Mouse (Mus musculus) forebrain, embryonic 15.5 days (tissue): ENCODE measurements around the gene Zfp706. TPM values are rescaled to one million over a fixed set of nuclear protein-coding genes. Genes with fewer than 3 reads are reported as not detected.

Experiments
- ATAC-seq: fragments of 200-750 bp; cut with Nextera tagmentation; replicated peaks from 2 replicates; pipeline ENCODE4 v1.8.0; 2017; ENCODE audit warnings: mild to moderate bottlenecking, moderate TSS enrichment, moderate library complexity
- H3K27ac ChIP-seq: fragments of 300-500 bp; sonication (generic); replicated peaks from 2 replicates; pipeline ENCODE4 v1.5.1; 2015; ENCODE audit warnings: mild to moderate bottlenecking, inconsistent platforms
- H3K27me3 ChIP-seq: fragments of 300-500 bp; sonication (generic); 2 replicates; pipeline ENCODE4 v1.6.1; 2015; ENCODE audit warnings: inconsistent platforms
- H3K36me3 ChIP-seq: fragments of 300-500 bp; sonication (generic); 2 replicates; pipeline ENCODE4 v1.6.1; 2015; ENCODE audit warnings: mild to moderate bottlenecking, inconsistent platforms
- H3K4me1 ChIP-seq: fragments of 300-500 bp; sonication (generic); 2 replicates; pipeline ENCODE4 v1.6.1; 2015; ENCODE audit warnings: inconsistent platforms
- H3K4me2 ChIP-seq: fragments of 300-500 bp; sonication (generic); replicated peaks from 2 replicates; pipeline ENCODE4 v1.6.1; 2015; ENCODE audit warnings: mild to moderate bottlenecking, inconsistent platforms
- H3K4me3 ChIP-seq: fragments of 300-500 bp; sonication (generic); 2 replicates; pipeline ENCODE4 v1.5.1; 2015; ENCODE audit warnings: mild to moderate bottlenecking, inconsistent platforms
- H3K9ac ChIP-seq: fragments of 300-500 bp; sonication (generic); replicated peaks from 2 replicates; pipeline ENCODE4 v1.6.1; 2015; ENCODE audit warnings: mild to moderate bottlenecking, inconsistent platforms
- H3K9me3 ChIP-seq: fragments of 300-500 bp; sonication (generic); 2 replicates; pipeline ENCODE4 v1.6.1; 2016; ENCODE audit warnings: inconsistent platforms
- WGBS: fragments of 180-500 bp; shearing (Covaris S2); methylation state at CpG from one replicate; pipeline ENCODE4 v1.1.7; 2015; ENCODE audit warnings: mixed read lengths; 5-methylcytosine and 5-hydroxymethylcytosine counted together
- polyA plus RNA-seq: library from polyadenylated mRNA; unstranded; fragments of >200 nt; fragmentation: Nextera tagmentation; extraction: Ambion mirVana; gene quantifications from 2 replicates; pipeline ENCODE4 v1.2.1, GENCODE M21; 2015

Zfp706 gene
- polyA plus RNA-seq, 1 experiment from 2014 or later: 523 TPM

DNA sequence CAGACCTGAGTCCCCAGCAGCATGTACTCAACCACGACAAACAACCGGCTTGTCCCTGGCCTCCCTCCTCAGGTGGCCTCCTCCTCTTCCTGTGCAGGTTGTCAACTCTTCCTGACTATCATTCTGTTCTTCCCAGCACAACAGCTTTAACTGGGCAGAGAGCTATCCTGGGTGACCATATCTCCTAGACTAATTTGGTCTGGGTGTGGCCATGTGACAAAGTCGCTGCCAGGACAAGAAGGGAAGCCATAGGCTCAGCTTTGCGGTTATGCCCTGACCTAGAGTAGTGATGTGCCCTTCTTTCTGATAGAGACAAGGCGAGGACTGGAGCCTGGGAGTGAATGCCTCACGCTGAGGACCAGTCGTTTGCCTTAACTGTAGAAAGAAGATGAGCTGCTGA, 33.9 kb downstream of the Zfp706 start:
- no peaks in the 10 kb centered on the region for H3K27me3 ChIP-seq
- ATAC-seq: no peak
- no peak overlapping the region for H3K9ac ChIP-seq
- WGBS: 89% methylated on average over 7 of the region's 7 CpGs
- no peak overlapping the region for H3K27ac ChIP-seq
- no peaks in the 10 kb centered on the region for H3K36me3 ChIP-seq
- H3K4me3 ChIP-seq: no peak overlapping the region
- H3K9me3 ChIP-seq: no peaks in the 10 kb centered on the region
- no peak overlapping the region for H3K4me2 ChIP-seq
- peaks cover 11% of the 10 kb centered on the region for H3K4me1 ChIP-seq

DNA sequence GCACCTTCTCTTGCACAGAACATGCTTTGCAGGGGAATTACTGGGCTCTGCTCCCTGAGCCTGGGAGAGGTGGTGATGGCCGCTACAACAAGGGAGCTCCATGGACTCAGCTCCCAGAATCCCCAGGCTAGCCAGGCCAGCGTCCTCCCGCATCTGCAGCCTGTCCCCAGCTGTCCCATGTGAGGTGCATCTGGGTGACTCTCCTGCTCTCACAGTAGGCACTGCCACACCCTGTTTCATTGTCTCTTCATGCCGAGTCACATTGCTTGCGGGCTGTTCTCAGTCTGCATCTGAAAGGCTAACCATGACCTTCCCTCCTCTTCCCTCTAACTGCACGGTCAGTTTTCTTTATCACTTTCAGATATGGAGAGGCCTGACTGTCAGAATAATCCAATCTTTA, 34.3 kb downstream of the Zfp706 start:
- no peak overlapping the region for H3K4me3 ChIP-seq
- H3K36me3 ChIP-seq: no peaks in the 10 kb centered on the region
- H3K27me3 ChIP-seq: no peaks in the 10 kb centered on the region
- no peaks in the 10 kb centered on the region for H3K9me3 ChIP-seq
- no peak overlapping the region for H3K4me2 ChIP-seq
- no peak overlapping the region for H3K9ac ChIP-seq
- 83% methylated on average over 6 of the region's 6 CpGs for WGBS
- H3K27ac ChIP-seq: no peak overlapping the region
- ATAC-seq: no peak
- peaks cover 12% of the 10 kb centered on the region for H3K4me1 ChIP-seq

DNA sequence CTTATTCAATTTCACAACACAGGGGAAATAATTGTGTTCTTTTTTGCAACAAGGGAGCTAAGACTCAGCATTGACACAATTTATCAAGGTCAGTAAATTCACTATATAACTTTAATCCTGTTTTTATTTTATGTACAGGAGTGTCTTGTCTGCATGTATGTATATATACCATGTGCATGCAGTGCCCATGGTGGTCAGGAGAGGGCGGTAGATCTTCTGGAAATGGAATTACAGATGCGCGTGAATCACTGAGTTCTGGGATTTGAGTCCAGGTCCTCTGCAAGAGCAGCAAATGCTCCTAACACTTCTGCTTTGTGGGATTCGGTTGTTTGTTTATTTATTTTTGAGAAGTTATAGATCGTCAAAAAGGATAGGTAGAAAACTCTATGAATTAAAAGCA, 37.8 kb downstream of the Zfp706 start:
- peak overlapping the region; percentile 100 for H3K27ac ChIP-seq
- no peak overlapping the region for H3K9ac ChIP-seq
- H3K4me1 ChIP-seq: peaks cover 34% of the 10 kb centered on the region
- WGBS: 87% methylated on average over 5 of the region's 5 CpGs
- ATAC-seq: no peak
- no peak overlapping the region for H3K4me2 ChIP-seq
- no peaks in the 10 kb centered on the region for H3K9me3 ChIP-seq
- H3K36me3 ChIP-seq: no peaks in the 10 kb centered on the region
- H3K27me3 ChIP-seq: no peaks in the 10 kb centered on the region
- no peak overlapping the region for H3K4me3 ChIP-seq

DNA sequence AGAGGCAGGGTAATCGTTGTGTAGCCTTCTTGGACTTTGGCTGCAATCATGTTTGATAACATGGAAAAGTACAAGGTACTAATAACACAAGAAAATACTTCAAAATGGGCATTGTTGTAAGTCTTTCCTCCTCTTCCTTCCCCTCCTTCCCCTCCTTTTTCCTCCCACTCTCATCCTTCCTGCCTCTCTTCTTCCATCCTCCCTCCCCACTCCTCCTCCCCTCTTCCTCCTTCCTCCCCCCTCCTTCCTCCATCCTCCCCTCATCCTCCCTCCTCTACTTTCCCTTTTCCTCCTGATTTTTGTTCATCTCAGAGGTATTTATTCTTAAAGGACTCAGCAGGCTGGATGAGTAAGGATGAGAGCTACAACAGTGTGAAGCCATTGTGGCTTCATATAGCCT, 39.3 kb downstream of the Zfp706 start:
- no peaks in the 10 kb centered on the region for H3K27me3 ChIP-seq
- no peaks in the 10 kb centered on the region for H3K9me3 ChIP-seq
- ATAC-seq: no peak
- peak overlapping the region; percentile 35 for H3K4me3 ChIP-seq
- peak overlapping the region; percentile 49 for H3K9ac ChIP-seq
- H3K27ac ChIP-seq: peak overlapping the region; percentile 100
- no peaks in the 10 kb centered on the region for H3K36me3 ChIP-seq
- peak overlapping the region; percentile 61 for H3K4me2 ChIP-seq
- 18% methylated on average over 1 of the region's 1 CpGs for WGBS
- peaks cover 34% of the 10 kb centered on the region for H3K4me1 ChIP-seq

DNA sequence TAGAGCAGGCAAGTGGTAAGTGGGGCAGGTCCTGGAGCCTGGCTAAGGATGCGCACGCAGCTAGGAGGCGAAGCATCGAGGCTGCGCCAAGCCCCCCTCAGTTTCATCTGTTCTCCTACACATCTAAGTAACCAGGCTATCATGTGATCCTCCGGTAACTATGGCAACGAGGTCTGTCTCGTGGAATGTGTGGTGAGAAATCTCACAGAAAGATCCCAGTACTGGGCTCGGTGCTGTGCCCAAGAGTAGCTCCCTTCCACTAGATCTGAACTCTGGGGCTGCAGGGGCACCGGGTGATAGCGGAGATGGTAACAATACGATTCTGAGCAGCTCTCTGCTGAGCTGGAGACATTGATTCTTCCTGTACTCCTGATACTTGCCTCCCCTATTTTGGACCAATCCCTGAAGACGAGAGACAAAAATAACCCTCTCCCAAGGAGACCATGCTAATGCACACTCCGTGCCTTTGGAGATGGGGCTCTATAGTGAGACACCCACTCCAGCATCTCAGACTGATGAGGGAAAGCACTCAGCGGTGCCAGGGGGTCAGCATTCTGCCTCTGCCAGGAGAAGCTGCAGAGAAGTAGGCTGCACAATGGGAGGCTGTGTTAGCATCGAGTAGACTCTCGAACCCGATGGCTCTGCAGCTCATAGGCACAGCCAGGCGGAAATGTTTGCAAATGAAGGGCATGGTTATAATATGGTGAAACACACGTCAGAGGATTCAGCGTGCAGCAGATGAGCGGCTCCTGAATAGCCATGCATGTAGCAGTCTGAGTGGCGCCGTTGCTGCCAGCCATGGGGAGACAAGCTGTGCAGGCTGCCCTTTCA, 40.0 kb downstream of the Zfp706 start:
- Histone ChIP-seq H3K9me3 (no peaks in the 10 kb centered on the region), H3K36me3 (no peaks in the 10 kb centered on the region), H3K4me1 (peaks cover 34% of the 10 kb centered on the region), H3K4me3 (peak overlapping the region; percentile 35), H3K4me2 (peak overlapping the region; percentile 61), H3K27ac (peak overlapping the region; percentile 100), H3K9ac (peak overlapping the region; percentile 49), H3K27me3 (no peaks in the 10 kb centered on the region)
- 8% methylated on average over 24 of the region's 24 CpGs for WGBS
- ATAC-seq: peak; percentile 94

DNA sequence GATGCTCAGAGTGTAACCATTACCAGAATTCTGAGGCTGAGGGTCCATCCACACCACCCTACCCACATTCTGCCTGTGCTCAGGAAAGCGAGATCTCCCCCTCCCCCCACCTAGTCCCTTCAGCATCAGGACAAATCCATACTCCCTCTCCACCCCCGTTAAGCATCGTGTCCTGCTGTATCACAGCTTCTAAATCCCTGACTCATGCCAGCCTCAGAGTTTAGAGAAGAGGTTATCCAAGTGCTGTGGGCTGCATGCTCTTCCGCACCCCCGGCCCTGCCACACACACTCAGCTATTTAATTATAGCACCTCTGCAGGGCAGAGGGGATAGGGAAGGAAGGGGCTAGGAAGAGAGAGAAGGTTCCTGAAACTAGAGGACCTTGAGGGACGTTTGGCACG, 40.6 kb downstream of the Zfp706 start:
- Histone ChIP-seq H3K9me3 (no peaks in the 10 kb centered on the region), H3K36me3 (no peaks in the 10 kb centered on the region), H3K27ac (peak overlapping the region; percentile 100), H3K4me2 (peak overlapping the region; percentile 61), H3K4me3 (peak overlapping the region; percentile 35), H3K27me3 (no peaks in the 10 kb centered on the region), H3K9ac (peak overlapping the region; percentile 49; the same call in 1 of the 2 replicates), H3K4me1 (peaks cover 34% of the 10 kb centered on the region)
- ATAC-seq: no peak; the same call in none of the 2 replicates
- WGBS: 26% methylated on average over 7 of the region's 7 CpGs

DNA sequence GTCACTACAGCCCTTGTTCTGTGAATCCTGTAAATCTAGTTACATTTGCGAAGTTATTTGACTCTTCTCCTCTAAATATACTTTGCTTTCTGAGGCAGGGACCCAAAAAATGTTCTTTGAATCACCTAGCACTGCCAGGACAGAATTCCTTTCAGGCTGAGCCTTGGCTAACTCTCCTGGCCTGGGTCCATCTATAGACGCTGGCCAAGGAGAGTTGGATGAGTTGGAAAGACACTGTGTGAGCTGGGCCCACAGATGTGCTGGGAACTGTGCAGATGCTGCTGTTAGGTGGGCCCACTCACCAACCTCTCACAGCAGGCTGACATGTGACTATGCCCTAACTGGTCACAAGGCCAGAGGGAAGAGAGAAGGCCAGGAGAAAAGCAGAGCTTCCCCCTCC, 41.1 kb downstream of the Zfp706 start:
- Histone ChIP-seq H3K4me1 (peaks cover 34% of the 10 kb centered on the region), H3K4me2 (no peak overlapping the region; the same call in 1 of the 2 replicates), H3K27me3 (no peaks in the 10 kb centered on the region), H3K4me3 (no peak overlapping the region), H3K9ac (no peak overlapping the region), H3K9me3 (no peaks in the 10 kb centered on the region), H3K36me3 (no peaks in the 10 kb centered on the region), H3K27ac (peak overlapping the region; percentile 100)
- WGBS: 69% methylated on average over 2 of the region's 2 CpGs
- no peak for ATAC-seq

DNA sequence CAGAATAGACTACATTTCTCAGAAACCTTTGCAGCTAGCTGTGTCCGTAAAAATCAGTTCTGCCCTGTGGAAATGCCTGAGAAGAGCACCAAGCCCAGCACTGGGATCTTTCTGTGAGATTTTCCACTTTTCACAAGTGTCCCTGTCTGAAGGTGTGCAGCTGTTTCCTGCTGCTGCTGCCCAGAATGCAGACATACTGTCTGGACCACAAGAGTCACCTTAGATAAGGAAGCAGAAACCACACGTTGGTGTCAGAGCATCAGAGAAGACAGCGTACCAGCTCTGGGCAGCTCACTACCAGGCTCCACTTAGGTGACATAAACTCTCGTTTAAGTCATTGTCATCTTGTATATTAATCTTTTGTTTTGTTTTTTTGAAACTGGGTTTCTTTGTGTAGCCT, 41.8 kb downstream of the Zfp706 start:
- no peaks in the 10 kb centered on the region for H3K36me3 ChIP-seq
- no peaks in the 10 kb centered on the region for H3K27me3 ChIP-seq
- no peaks in the 10 kb centered on the region for H3K9me3 ChIP-seq
- WGBS: 90% methylated on average over 4 of the region's 4 CpGs
- peaks cover 34% of the 10 kb centered on the region for H3K4me1 ChIP-seq
- no peak overlapping the region for H3K4me2 ChIP-seq
- ATAC-seq: no peak
- H3K27ac ChIP-seq: no peak overlapping the region
- no peak overlapping the region for H3K4me3 ChIP-seq
- no peak overlapping the region for H3K9ac ChIP-seq

DNA sequence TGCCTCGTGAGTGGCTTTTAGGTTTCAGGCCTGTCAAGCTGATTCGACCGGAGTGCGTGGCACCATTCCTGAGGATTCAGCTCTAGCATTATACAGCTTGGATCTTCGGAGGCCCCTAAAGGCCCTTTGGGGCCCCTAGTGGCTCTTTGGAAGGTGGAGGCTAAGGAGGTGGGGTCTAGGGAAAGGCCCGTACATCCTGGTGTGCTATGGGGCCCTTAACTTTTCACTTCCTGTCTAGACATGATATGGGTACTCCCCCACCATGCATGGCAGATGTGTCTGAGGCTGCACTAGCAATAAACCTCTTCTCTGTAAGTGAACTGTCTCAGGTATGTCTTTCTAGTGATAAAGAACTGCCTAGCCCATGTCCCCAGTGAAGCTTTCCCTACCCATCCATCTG, 44.6 kb downstream of the Zfp706 start:
- no peaks in the 10 kb centered on the region for H3K9me3 ChIP-seq
- no peak for ATAC-seq
- peaks cover 30% of the 10 kb centered on the region for H3K4me1 ChIP-seq
- no peak overlapping the region for H3K4me3 ChIP-seq
- no peak overlapping the region for H3K27ac ChIP-seq
- no peaks in the 10 kb centered on the region for H3K27me3 ChIP-seq
- WGBS: 93% methylated on average over 6 of the region's 6 CpGs
- no peak overlapping the region for H3K9ac ChIP-seq
- H3K36me3 ChIP-seq: no peaks in the 10 kb centered on the region
- H3K4me2 ChIP-seq: no peak overlapping the region

DNA sequence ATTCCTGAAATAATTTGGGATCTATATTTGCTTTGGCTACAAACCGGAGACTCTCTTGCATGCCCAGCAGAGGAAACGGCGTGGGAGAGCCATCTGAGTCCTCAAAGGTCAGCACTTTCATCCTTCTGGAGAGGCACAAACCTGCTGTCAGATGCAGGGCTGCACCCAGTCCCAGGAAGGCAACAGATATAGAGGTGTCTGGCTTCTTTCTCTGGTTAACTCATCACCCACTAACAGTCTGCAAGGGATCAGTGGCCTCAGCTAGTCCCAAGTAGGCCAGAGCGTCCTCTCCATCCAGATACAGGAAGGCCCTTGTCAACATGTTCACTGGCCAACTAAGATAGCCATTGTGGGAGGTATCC, 46.7 kb downstream of the Zfp706 start:
- H3K27ac ChIP-seq: peak overlapping the region; percentile 90
- no peak overlapping the region for H3K4me2 ChIP-seq
- H3K9me3 ChIP-seq: no peaks in the 10 kb centered on the region
- no peak overlapping the region for H3K9ac ChIP-seq
- H3K36me3 ChIP-seq: no peaks in the 10 kb centered on the region
- no peak; the same call in 1 of the 2 replicates for ATAC-seq
- H3K27me3 ChIP-seq: no peaks in the 10 kb centered on the region
- H3K4me1 ChIP-seq: peaks cover 12% of the 10 kb centered on the region
- H3K4me3 ChIP-seq: no peak overlapping the region
- WGBS: 93% methylated on average over 4 of the region's 4 CpGs

DNA sequence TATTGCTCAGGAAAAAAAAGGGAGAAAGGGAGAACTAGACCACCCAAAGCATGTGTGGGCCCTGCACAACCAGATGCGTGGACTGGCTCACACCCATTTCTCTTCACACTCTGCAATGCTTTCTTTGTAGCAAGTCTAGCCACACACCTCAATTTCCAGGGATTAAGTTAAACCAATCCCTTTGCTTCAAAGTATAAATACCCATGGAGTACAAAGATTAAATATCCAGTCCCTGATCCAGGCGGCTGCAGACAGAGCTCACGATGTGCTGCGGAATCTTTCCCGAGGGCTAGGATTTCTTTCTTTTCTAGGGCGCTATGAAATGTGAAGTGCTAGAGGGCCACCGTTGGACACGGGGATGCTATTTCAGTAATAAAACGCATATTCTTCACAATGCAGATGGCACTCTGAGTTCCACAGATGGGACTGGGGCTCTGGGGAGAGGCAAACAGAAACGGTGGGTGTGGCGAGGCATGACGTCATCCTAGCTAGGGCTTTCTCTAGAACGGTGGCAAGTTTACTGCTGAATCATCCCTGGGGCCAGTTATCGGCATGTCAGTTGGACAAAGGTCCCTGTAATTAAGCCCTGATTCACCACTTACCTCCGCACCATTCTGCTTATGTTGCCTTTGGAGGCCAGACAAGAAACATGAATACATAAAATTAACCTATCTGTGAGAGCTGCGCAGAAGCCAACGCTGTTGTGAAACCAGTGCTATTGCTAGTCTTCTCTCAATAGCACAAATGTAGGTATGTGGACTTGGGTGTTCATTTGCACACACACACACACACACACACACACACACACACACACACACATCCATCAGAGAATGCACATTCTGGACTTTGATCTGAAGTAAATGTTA, 47.3 kb downstream of the Zfp706 start:
- peaks cover 12% of the 10 kb centered on the region for H3K4me1 ChIP-seq
- peak overlapping the region; percentile 15; the same call in 1 of the 2 replicates for H3K4me2 ChIP-seq
- no peak overlapping the region for H3K9ac ChIP-seq
- H3K27me3 ChIP-seq: no peaks in the 10 kb centered on the region
- no peaks in the 10 kb centered on the region for H3K9me3 ChIP-seq
- WGBS: 45% methylated on average over 17 of the region's 17 CpGs
- peak; percentile 83 for ATAC-seq
- no peaks in the 10 kb centered on the region for H3K36me3 ChIP-seq
- peak overlapping the region; percentile 90 for H3K27ac ChIP-seq
- H3K4me3 ChIP-seq: no peak overlapping the region

DNA sequence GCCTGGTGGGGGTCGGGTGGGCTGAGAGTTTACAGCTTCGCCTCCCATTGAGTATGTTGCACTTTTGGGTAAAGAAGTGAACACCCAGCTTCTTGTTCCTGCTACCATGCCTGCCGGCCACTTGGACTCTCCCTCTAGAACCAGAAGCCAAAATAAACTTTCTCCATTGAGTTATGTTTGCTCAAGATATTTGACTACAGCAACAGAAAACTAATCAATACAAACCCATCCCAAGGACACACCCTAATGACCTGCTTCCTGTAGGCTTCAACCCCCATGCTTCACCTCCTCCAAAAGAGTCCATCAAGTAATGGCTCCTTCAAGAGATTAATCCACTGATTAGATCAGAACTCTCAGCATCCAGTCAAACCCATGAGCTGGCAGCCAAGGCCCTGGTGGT, 51.4 kb downstream of the Zfp706 start:
- WGBS: 89% methylated on average over 3 of the region's 3 CpGs
- peaks cover 12% of the 10 kb centered on the region for H3K4me1 ChIP-seq
- no peak for ATAC-seq
- no peaks in the 10 kb centered on the region for H3K9me3 ChIP-seq
- no peaks in the 10 kb centered on the region for H3K27me3 ChIP-seq
- no peak overlapping the region for H3K27ac ChIP-seq
- no peaks in the 10 kb centered on the region for H3K36me3 ChIP-seq
- H3K4me2 ChIP-seq: no peak overlapping the region
- no peak overlapping the region for H3K9ac ChIP-seq
- no peak overlapping the region for H3K4me3 ChIP-seq
